Mouse (Mus musculus) midbrain, embryonic 14.5 days (tissue): ENCODE results near the gene Zfp472. TPM values are rescaled to one million over a fixed set of nuclear protein-coding genes. Genes with fewer than 3 reads are reported as not detected.

ENCODE experiments used
- ATAC-seq: fragments of 200-750 bp; cut with Nextera tagmentation; 2 replicates; pipeline ENCODE4 v1.8.0; 2017; ENCODE audit warnings: moderate number of reproducible peaks, moderate library complexity; ENCODE audit not compliant: low FRiP score, low TSS enrichment
- DNase-seq: peaks from one replicate; pipeline ENCODE4 v3.0.0-alpha.2; 2015
- H3K27ac ChIP-seq: fragments of 300-500 bp; sonication (generic); replicated peaks from 2 replicates; pipeline ENCODE4 v1.5.1; 2014; ENCODE audit warnings: mild to moderate bottlenecking, low read depth, low read length, moderate library complexity
- H3K27me3 ChIP-seq: fragments of 300-500 bp; sonication (generic); 2 replicates; pipeline ENCODE4 v1.6.1; 2014; ENCODE audit warnings: low read length, control low read depth, mixed read lengths; ENCODE audit not compliant: control insufficient read depth, insufficient read depth
- H3K36me3 ChIP-seq: fragments of 300-500 bp; sonication (generic); 2 replicates; pipeline ENCODE4 v1.6.1; 2014; ENCODE audit warnings: low read length, control low read depth; ENCODE audit not compliant: control insufficient read depth, insufficient read depth
- H3K4me1 ChIP-seq: fragments of 300-500 bp; sonication (generic); 2 replicates; pipeline ENCODE4 v1.6.1; 2014; ENCODE audit warnings: mild to moderate bottlenecking, antibody characterized with exemption, low read length, control low read depth; ENCODE audit not compliant: control insufficient read depth, insufficient read depth
- H3K4me2 ChIP-seq: fragments of 300-500 bp; sonication (generic); 2 replicates; pipeline ENCODE4 v1.6.1; 2014; ENCODE audit warnings: mild to moderate bottlenecking, low read length, moderate library complexity
- H3K4me3 ChIP-seq: fragments of 300-500 bp; sonication (generic); replicated peaks from 2 replicates; pipeline ENCODE4 v1.5.1; 2014; ENCODE audit warnings: low read depth, low read length
- H3K9ac ChIP-seq: fragments of 300-500 bp; sonication (generic); replicated peaks from 2 replicates; pipeline ENCODE4 v1.6.1; 2014; ENCODE audit warnings: mild to moderate bottlenecking, low read length, moderate library complexity
- H3K9me3 ChIP-seq: fragments of 300-500 bp; sonication (generic); 2 replicates; pipeline ENCODE4 v1.6.1; 2016; ENCODE audit warnings: low read length, control low read depth, mixed read lengths; ENCODE audit not compliant: control insufficient read depth
- WGBS: fragments of 180-500 bp; shearing (Covaris S2); extraction: QIAGEN DNeasy Blood & Tissue Kit; methylation state at CpG from one replicate; pipeline ENCODE4 v1.1.7; 2014; 5-methylcytosine and 5-hydroxymethylcytosine counted together
- polyA plus RNA-seq: library from polyadenylated mRNA; unstranded; fragments of >200 nt; fragmentation: Nextera tagmentation; extraction: Ambion mirVana; gene quantifications from 2 replicates; pipeline ENCODE4 v1.2.1, GENCODE M21; 2014

The Zfp472 gene
- polyA plus RNA-seq, 1 experiment from 2014 or later: 10.5 TPM

- Histone ChIP-seq H3K9me3 (no peaks in the 10 kb centered on the region), H3K27me3 (no peaks in the 10 kb centered on the region), H3K27ac (no peak overlapping the region), H3K9ac (no peak overlapping the region), H3K4me2 (no peak overlapping the region), H3K36me3 (no peaks in the 10 kb centered on the region), H3K4me3 (no peak overlapping the region), H3K4me1 (no peaks in the 10 kb centered on the region)
- WGBS: 70% methylated on average over 3 of the region's 3 CpGs
- ATAC-seq: no peak
- no peak for DNase-seq
These were observed 21.1 kb upstream of the Zfp472 start for GRCm38 (mm10) chr17:32944402-32945035.

DNA sequence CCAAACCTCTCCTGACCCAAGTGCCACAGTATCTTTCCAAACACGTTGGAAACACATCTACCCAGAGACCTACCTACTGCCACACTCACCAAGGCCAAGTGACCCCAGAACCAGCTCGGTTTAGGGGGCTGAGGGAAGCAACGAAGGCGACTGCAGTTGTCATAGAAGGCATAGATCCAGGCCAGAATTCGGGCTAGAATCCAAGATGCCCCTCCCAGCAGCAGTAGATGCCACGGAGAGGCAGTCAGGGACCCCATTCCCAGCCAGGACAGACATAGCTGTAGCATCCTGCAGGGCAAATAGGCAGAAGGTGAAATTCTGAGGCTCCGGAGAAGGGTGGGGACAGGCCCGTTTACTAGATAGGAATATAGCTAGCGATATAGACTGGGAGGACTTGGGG, 18.9 kb upstream of the Zfp472 start:
- Histone ChIP-seq H3K4me3 (peak overlapping the region; percentile 36), H3K27me3 (no peaks in the 10 kb centered on the region), H3K27ac (no peak overlapping the region), H3K9me3 (no peaks in the 10 kb centered on the region), H3K4me1 (no peaks in the 10 kb centered on the region), H3K36me3 (no peaks in the 10 kb centered on the region), H3K9ac (peak overlapping the region; percentile 45; the same call in 1 of the 2 replicates), H3K4me2 (peak overlapping the region; percentile 56)
- no peak for ATAC-seq
- 69% methylated on average over 9 of the region's 9 CpGs for whole genome bisulfite sequencing
- DNase-seq: no peak

GRCm38 (mm10) chr17:32947215-32947914, 18.2 kb upstream of the Zfp472 start, which contains the start of gene Cyp4f13:
Gene Cyp4f13, minus strand, starts transcription at chr17:32947402.
- DNase-seq (peak; percentile 87), ATAC-seq (peak; percentile 82; the same call in 1 of the 2 replicates)
- 48% methylated on average over 12 of the region's 12 CpGs for WGBS

GRCm38 (mm10) chr17:32950136-32950535, 15.5 kb upstream of the Zfp472 start:
- Histone ChIP-seq H3K4me1 (no peaks in the 10 kb centered on the region), H3K9me3 (no peaks in the 10 kb centered on the region), H3K36me3 (no peaks in the 10 kb centered on the region), H3K9ac (no peak overlapping the region), H3K4me2 (no peak overlapping the region), H3K4me3 (no peak overlapping the region), H3K27me3 (no peaks in the 10 kb centered on the region), H3K27ac (no peak overlapping the region)
- DNase-seq: no peak
- no peak for ATAC-seq
- WGBS: 92% methylated on average over 3 of the region's 3 CpGs

More at GRCm38 (mm10) chr17:32947215-32947914, 18.2 kb upstream of the Zfp472 start, which contains the start of gene Cyp4f13:
- no peaks in the 10 kb centered on the region for H3K4me1 ChIP-seq
- no peaks in the 10 kb centered on the region for H3K9me3 ChIP-seq
- peak within 1 kb of the TSS; percentile 56 for H3K4me2 ChIP-seq
- 0 out of 2 replicates have a peak within 1 kb of the TSS, but pooled peaks have one; percentile 26 for H3K27ac ChIP-seq
- H3K4me3 ChIP-seq: peak within 1 kb of the TSS; percentile 36
- peak within 1 kb of the TSS; percentile 45; the same call in 1 of the 2 replicates for H3K9ac ChIP-seq
- H3K27me3 ChIP-seq: no peaks in the 10 kb centered on the region
- no peaks in the 10 kb centered on the region for H3K36me3 ChIP-seq

DNA sequence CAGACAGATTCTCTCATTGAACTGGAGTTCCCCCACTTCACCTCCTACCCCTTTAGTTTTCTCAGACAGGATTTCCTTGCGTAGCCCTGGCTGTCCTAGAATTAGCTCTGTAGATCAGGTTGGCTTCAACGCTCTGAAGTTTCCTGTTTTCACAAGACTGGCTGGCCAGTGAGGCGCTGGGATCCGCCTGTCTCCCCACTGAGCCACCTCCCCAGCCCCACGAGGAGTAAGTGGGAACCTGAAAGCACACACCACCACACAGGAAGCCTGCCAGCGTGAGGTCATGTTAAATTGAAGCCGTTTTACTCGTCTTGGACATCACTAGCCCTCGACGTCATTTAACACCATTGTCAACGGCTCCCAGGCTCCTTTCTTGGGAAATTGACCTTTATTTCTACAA, 14.6 kb upstream of the Zfp472 start:
- no peak overlapping the region for H3K4me3 ChIP-seq
- no peaks in the 10 kb centered on the region for H3K4me1 ChIP-seq
- no peak overlapping the region for H3K9ac ChIP-seq
- H3K4me2 ChIP-seq: no peak overlapping the region
- ATAC-seq (no peak), DNase-seq (no peak)
- H3K36me3 ChIP-seq: no peaks in the 10 kb centered on the region
- WGBS: 80% methylated on average over 11 of the region's 11 CpGs
- H3K27ac ChIP-seq: no peak overlapping the region
- no peaks in the 10 kb centered on the region for H3K27me3 ChIP-seq
- H3K9me3 ChIP-seq: no peaks in the 10 kb centered on the region

DNA sequence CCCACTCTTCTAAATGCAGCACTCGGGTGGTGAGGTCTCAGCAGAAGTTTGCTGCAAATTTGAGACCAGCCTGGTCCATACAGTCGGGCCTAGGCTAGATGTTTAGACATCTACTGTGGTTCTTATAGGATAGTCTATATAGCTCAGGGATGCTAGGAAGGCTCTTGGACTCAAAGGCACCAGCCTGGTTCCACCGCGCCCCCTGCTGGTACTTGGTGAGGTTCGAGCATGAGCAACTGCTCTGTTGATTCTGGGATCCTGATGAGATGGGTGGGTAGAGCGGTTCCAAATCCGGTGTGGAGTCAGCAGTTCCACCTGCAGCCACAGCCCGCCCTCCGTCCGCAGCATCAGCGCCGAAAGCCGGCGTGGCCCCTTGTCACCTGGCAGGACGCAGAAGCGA, 14.2 kb upstream of the Zfp472 start:
- Histone ChIP-seq H3K9me3 (no peaks in the 10 kb centered on the region), H3K4me1 (no peaks in the 10 kb centered on the region), H3K27ac (no peak overlapping the region), H3K4me3 (no peak overlapping the region), H3K27me3 (no peaks in the 10 kb centered on the region), H3K4me2 (no peak overlapping the region), H3K9ac (no peak overlapping the region), H3K36me3 (no peaks in the 10 kb centered on the region)
- ATAC-seq: no peak
- WGBS: 30% methylated on average over 16 of the region's 16 CpGs
- peak; percentile 80 for DNase-seq

DNA sequence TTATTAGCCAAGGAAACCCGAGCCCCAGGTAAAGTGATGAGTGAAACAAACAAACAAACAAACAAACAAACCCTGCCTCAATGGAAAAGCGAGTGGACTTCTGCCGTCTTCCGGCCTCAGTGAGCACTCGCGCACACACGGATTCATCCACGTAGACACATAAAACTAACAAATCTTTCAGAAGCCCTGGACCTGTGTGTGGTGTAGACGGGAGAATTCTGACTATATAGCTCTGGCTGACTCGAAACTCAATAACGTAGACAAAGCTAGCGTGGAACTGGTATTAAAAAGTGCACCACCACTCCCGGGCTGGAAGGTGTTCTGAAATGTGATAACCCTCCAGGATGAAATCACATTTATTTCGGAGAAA, 376 bp upstream of the Zfp472 start:
- Histone ChIP-seq H3K27me3 (no peaks in the 10 kb centered on the region), H3K9ac (peak overlapping the region; percentile 53), H3K9me3 (no peaks in the 10 kb centered on the region), H3K36me3 (no peaks in the 10 kb centered on the region), H3K27ac (no peak overlapping the region; the same call in 1 of the 2 replicates), H3K4me3 (peak overlapping the region; percentile 65), H3K4me1 (peaks cover 19% of the 10 kb centered on the region), H3K4me2 (peak overlapping the region; percentile 83)
- WGBS: under 1% methylated on average over 14 of the region's 14 CpGs
- no peak for DNase-seq
- peak; percentile 48; the same call in 1 of the 2 replicates for ATAC-seq

- ATAC-seq (no peak), DNase-seq (no peak)
- Histone ChIP-seq H3K4me2 (no peak overlapping the region), H3K4me3 (no peak overlapping the region), H3K36me3 (peaks cover 33% of the 10 kb centered on the region), H3K4me1 (no peaks in the 10 kb centered on the region), H3K27me3 (no peaks in the 10 kb centered on the region), H3K9ac (no peak overlapping the region), H3K9me3 (no peaks in the 10 kb centered on the region), H3K27ac (no peak overlapping the region)
- 91% methylated on average over 4 of the region's 4 CpGs for WGBS
These were observed 15.7 kb downstream of the Zfp472 start for GRCm38 (mm10) chr17:32981361-32981760.

- WGBS: 82% methylated on average over 4 of the region's 4 CpGs
- no peaks in the 10 kb centered on the region for H3K36me3 ChIP-seq
- H3K9ac ChIP-seq: no peak overlapping the region
- ATAC-seq: no peak
- no peak for DNase-seq
- no peaks in the 10 kb centered on the region for H3K4me1 ChIP-seq
- no peak overlapping the region for H3K4me2 ChIP-seq
- no peak overlapping the region for H3K4me3 ChIP-seq
- no peaks in the 10 kb centered on the region for H3K9me3 ChIP-seq
- no peaks in the 10 kb centered on the region for H3K27me3 ChIP-seq
- no peak overlapping the region for H3K27ac ChIP-seq
These were observed 20.7 kb downstream of the Zfp472 start for GRCm38 (mm10) chr17:32986301-32986700.
